Mouse (Mus musculus) olfactory bulb, adult 2 months (tissue): ENCODE results near the gene Crebbp.

Experiments used
- CTCF ChIP-seq: fragments of 200-500 bp; IDR thresholded peaks from 2 replicates; pipeline ENCODE4 v1.5.1; 2012; ENCODE audit warnings: low read depth, mild to moderate bottlenecking, low read length, moderate library complexity; ENCODE audit not compliant: insufficient read depth
- POLR2A ChIP-seq: fragments of 200-500 bp; IDR thresholded peaks from 2 replicates; pipeline ENCODE4 v1.6.1; 2012; ENCODE audit warnings: mild to moderate bottlenecking, low read depth, low read length, moderate library complexity; ENCODE audit not compliant: insufficient read depth

- TF ChIP-seq POLR2A: no peak
- no peak for TF ChIP-seq CTCF
Measured at GRCm38 (mm10) chr16:4100374-4100773, 113.4 kb downstream of the Crebbp start.
